Mouse (Mus musculus) B cell, adult 62 days (primary cell): ENCODE data around the gene Mfsd11. TPM values are rescaled to one million over a fixed set of nuclear protein-coding genes. Genes with fewer than 3 reads are reported as not detected.

ENCODE experiments used
- total RNA-seq: library from RNA; stranded (reverse); gene quantifications from 4 replicates; pipeline ENCODE4 v1.2.4, GENCODE M21; 2023

Mfsd11 gene
- total RNA-seq, result 17.8 to 23.4 TPM (median 21.4 TPM) in 4 replicates

DNA sequence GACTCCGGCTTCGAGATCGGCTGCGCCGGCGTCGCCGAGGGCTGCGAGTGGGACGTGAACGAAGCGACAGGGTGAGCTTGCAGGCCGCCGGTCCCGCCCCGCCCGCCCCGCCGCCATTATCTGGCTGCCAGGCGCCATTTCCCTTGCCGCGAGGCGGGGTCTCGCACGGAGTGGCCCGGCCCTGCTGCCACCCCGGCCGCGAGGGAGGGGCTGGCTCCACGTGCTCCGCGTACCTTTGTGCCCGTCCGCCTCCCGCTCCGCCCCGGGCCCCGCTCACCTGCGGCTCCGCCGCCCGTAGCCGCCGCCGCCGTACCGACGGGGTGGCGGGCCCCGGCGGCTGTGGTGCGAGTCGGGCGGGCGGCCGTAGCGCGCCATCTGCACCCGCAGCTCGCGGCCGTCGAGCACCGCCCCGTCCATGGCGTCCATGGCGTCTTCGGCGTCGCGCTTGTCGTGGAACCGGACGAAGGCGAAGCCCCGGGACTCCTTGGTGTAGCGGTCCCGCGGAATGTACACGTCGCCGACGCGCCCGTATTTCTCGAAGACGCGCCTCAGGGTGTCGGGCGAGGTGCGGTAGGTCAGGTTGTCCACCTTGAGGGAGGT lies at the start of gene Mfsd11:
Gene Mfsd11 (plus strand): TSS at position 150 of the 600 bp plus-strand sequence.

DNA sequence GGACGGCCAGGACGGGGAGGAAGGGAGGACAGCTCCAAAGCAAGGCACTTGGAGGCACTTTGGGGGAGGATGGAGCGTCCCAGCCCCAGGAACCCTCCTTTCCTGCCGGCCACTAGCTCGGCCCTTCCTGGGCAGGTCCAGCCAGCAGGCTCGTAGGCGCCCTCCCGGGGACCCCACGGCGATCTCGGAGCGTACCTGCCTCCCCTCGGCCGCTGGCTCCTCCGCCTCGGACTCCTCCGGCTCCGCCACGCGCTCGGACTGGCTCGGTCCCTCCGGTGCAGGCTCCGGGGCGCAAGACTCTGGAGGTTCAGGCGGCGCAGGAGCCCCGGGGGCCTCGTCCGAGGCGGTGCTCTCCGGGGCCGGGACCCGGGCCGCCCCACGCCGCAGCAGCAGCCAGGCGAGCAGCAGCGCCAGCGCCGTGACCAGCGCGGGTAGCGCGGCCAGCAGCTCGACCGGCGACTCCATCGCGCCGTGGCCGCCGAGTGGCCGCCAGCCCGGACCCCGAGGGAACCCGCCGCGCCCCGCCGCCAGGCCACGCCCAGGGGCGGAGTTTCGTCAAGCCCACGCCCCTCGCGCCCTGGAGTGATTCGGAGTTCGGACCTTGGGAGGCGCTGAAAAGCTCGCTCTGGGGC lies 24.6 kb upstream of the Mfsd11 start, which contains the start of gene Mxra7:
Gene Mxra7 (minus strand): TSS at position 513 of the 632 bp plus-strand sequence.

DNA sequence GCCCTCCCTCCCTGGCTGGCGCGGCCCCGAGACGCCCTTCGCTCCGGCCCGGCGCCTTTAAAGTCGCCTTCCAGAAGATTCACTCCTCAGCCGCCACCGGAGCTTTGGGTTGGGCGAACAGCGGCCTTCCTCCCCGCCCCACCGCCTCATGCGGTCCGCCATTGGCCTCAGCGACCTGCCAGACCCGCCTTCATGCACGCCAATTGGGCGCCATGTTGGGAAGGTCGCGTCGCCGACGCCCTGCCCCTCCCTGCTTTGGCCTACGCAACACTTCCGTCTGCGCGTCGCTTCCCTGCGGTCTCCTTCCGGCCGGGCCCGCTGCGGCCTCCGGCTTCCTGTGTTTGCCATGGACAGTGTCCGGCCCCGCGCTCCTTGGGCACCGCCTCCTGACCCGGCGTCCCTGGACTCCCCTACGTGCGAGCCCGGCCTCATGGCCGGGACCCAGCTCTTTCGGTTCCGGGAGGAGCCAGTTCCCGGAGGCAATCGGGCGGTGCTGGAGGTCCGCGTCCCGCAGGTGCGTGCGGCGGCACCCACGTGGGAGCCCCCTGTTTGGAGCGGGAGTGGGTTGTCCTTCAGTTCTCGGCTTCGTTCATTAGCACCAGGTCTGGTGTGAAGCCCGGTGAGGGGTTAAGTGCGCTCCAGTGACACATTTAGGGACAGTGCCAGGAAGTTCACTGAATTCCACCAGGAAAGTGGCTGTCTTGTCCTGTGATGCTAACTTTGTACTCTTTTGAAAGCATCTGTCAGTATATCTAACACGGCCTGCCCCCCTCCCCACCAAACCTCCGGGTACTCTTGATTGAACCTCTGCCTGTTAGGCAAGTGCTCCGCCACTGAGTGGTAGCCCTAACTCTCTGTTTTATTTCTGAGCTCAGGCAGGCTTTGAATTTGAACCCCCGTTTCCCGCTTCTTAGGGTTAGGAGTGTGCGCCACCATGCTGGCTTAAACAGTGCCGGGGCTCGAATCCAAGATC lies 8.7 kb upstream of the Mfsd11 start, which contains the start of the genes Mettl23 and Jmjd6:
Gene Mettl23 (plus strand): TSS at position 18 of the 973 bp plus-strand sequence.
Gene Jmjd6 (minus strand): TSS at position 189 of the 973 bp plus-strand sequence.

GRCm38 (mm10) chr11:116852891-116853511 lies 761 bp downstream of the Mfsd11 start, which contains the start of gene Srsf2:
Gene Srsf2, minus strand, starts transcription at chr11:116853094.

GRCm38 (mm10) chr11:116918323-116919185 lies 66.3 kb downstream of the Mfsd11 start, which contains the start of gene Mgat5b:
Gene Mgat5b, plus strand, starts transcription at chr11:116918863.

Other genes with a start within 250 kb of the Mfsd11 start
- gene Rhbdf2, start 225.4 kb upstream of the Mfsd11 start, total RNA-seq, result 83.2 to 91.5 TPM (median 87.7 TPM) in 4 replicates
- gene Prcd, start 198.9 kb upstream of the Mfsd11 start, total RNA-seq, result not detected in 4 replicates
- gene Cygb, start 198.1 kb upstream of the Mfsd11 start, total RNA-seq, result not detected in 4 replicates
- not detected in 4 replicates for gene St6galnac1, start 76.9 kb upstream of the Mfsd11 start, total RNA-seq
- 0.41 to 1.1 TPM in 2 of 4 replicates, not detected in the others for gene Mxra7, start 24.4 kb upstream of the Mfsd11 start, total RNA-seq
- gene Mettl23, start 9.2 kb upstream of the Mfsd11 start, total RNA-seq, result 65.7 to 78.8 TPM (median 69.4 TPM) in 4 replicates
- 66.4 to 77.8 TPM (median 70.9 TPM) in 4 replicates for gene Jmjd6, start 9.0 kb upstream of the Mfsd11 start, total RNA-seq
- 333 to 359 TPM (median 355 TPM) in 4 replicates for gene Srsf2, start 654 bp downstream of the Mfsd11 start, total RNA-seq
- gene Mgat5b, start 66.4 kb downstream of the Mfsd11 start, total RNA-seq, result not detected in 4 replicates